Mouse (Mus musculus): Measurements from ENCODE around the gene Fibp.

Gene Fibp

GRCm38 (mm10) chr19:5489721-5490120 is 29.3 kb downstream of the Fibp start:
- DNase-seq = peak in 1 of 2 experiments; percentile 19

- DNase-seq = peak; percentile 95 to 97
Observed at GRCm38 (mm10) chr19:5490313-5490897, 30.0 kb downstream of the Fibp start, which contains the start of gene Cfl1. Cfl1 (plus strand) TSS chr19:5490455.

GRCm38 (mm10) chr19:5490898-5491708 is 30.7 kb downstream of the Fibp start:
- peak; percentile 87 to 92 for DNase-seq

GRCm38 (mm10) chr19:5492641-5493040 is 32.2 kb downstream of the Fibp start:
- no peak for DNase-seq

- DNase-seq = peak in 1 of 2 experiments; percentile 65
Observed at GRCm38 (mm10) chr19:5493301-5493721, 32.9 kb downstream of the Fibp start.

- DNase-seq = no peak
Observed at GRCm38 (mm10) chr19:5494314-5494713, 33.9 kb downstream of the Fibp start.

GRCm38 (mm10) chr19:5495353-5496051 is 35.1 kb downstream of the Fibp start:
- no peak for DNase-seq

GRCm38 (mm10) chr19:5496052-5496370 is 35.6 kb downstream of the Fibp start:
- DNase-seq = no peak

GRCm38 (mm10) chr19:5500330-5500875 is 40.0 kb downstream of the Fibp start:
- no peak for DNase-seq

GRCm38 (mm10) chr19:5503687-5504086 is 43.3 kb downstream of the Fibp start, which contains the start of gene 1700020D05Rik:
1700020D05Rik (minus strand) TSS chr19:5503787.
- no peak for DNase-seq

GRCm38 (mm10) chr19:5510031-5511026 is 49.9 kb downstream of the Fibp start, which contains the start of gene Snx32:
Snx32 (minus strand) TSS chr19:5510538.
- DNase-seq = peak; percentile 96 to 98

- no peak for DNase-seq
Observed at GRCm38 (mm10) chr19:5511074-5511632, 50.7 kb downstream of the Fibp start.

- DNase-seq = peak in 1 of 2 experiments; percentile 31
Observed at GRCm38 (mm10) chr19:5512091-5513004, 51.9 kb downstream of the Fibp start.

- no peak for DNase-seq
Observed at GRCm38 (mm10) chr19:5513005-5513349, 52.6 kb downstream of the Fibp start.
